Mouse (Mus musculus) heart, adult 8-10 months (tissue): ENCODE measurements around the gene Prokr1. TPM values are rescaled to one million over a fixed set of nuclear protein-coding genes. Genes with fewer than 3 reads are reported as not detected.

Experiments
- total RNA-seq, 4 experiments: library from RNA; stranded (reverse); gene quantifications; 2 replicates each; pipeline ENCODE4 v1.2.4; 2022

The Prokr1 gene
- total RNA-seq, 4 experiments from 2014 or later: 0.62 to 0.68 (median 0.66) TPM

Other genes starting within 250 kb of the Prokr1 start
- gene Gkn1, start 239.8 kb downstream of the Prokr1 start, total RNA-seq: not detected
- gene Gkn2, start 217.4 kb downstream of the Prokr1 start, total RNA-seq: not detected
- gene Gkn3, start 201.8 kb downstream of the Prokr1 start, total RNA-seq: 1 to 10 TPM in 3 of 4 experiments, under 1 TPM in 1; 0.53 to 2.5 (median 1.5) TPM
- gene Bmp10, start 161.7 kb downstream of the Prokr1 start, total RNA-seq: 10 to 100 TPM; 20.9 to 75.6 (median 50.9) TPM
- gene Arhgap25, start 57.5 kb downstream of the Prokr1 start, total RNA-seq: 1 to 10 TPM; 2.4 to 3.6 (median 2.9) TPM
- gene Aplf, start 81.5 kb upstream of the Prokr1 start, total RNA-seq: 1 to 10 TPM; 2.2 to 3.0 (median 2.7) TPM
- gene Efcc1, start 140.1 kb upstream of the Prokr1 start, total RNA-seq: 1 to 10 TPM in 3 of 4 experiments, under 1 TPM in 1; 0.53 to 1.2 (median 1.1) TPM
- 1 to 10 TPM in 3 of 4 experiments, under 1 TPM in 1; 0.81 to 3.6 (median 1.6) TPM for gene Gp9, start 187.3 kb upstream of the Prokr1 start, total RNA-seq
- gene Rab43, start 221.4 kb upstream of the Prokr1 start, total RNA-seq: 10 to 100 TPM in 1 of 4 experiments, 1 to 10 TPM in 3; 7.9 to 13.3 (median 9.0) TPM
- 1 to 10 TPM in 1 of 4 experiments, under 1 TPM in 1, not detected in 2; 0.24 to 1.9 TPM for gene Gm45140, start 245.1 kb upstream of the Prokr1 start, total RNA-seq
- 10 to 100 TPM; 18.4 to 28.1 (median 20.6) TPM for gene Isy1, start 248.1 kb upstream of the Prokr1 start, total RNA-seq